Mouse (Mus musculus) left cerebral cortex, postnatal 25 days (tissue): ENCODE measurements around the gene Entpd2. TPM values are rescaled to one million over a fixed set of nuclear protein-coding genes. Genes with fewer than 3 reads are reported as not detected.

Experiments used
- DNase-seq, 2 experiments: peaks; one replicate each; pipeline ENCODE4 v3.0.0; 2022; ENCODE audit warnings: low spot score in 2 of 2, mixed read lengths in 1 of 2
- intact Hi-C: fragments of 180-260 bp; cut with DNase I; formaldehyde crosslinking; loops from one replicate; pipeline ENCODE4 v1.15.1; 2025
- microRNA-seq, 2 experiments: library from miRNA; unstranded; fragments of <30 nt; microRNA quantifications; one replicate each; pipeline ENCODE4 v1.2.0; 2022
- total RNA-seq, 2 experiments: library from RNA; stranded (reverse); gene quantifications; 2 replicates each; pipeline ENCODE4 v1.2.3; 2021

Entpd2 gene
- total RNA-seq, 2 experiments from 2014 or later: 11.7 to 13.2 TPM

- intact Hi-C loops: loop anchor here (10.0 kb wide), 1 partner anchor 58 kb away; no protein-coding TSS in a partner anchor
- peak; percentile 62 to 74 for DNase-seq
These were observed 31.1 kb downstream of the Entpd2 start for GRCm38 (mm10) chr2:25426721-25427191.

- intact Hi-C loops: loop anchor here (10.0 kb wide), 1 partner anchor 58 kb away; no protein-coding TSS in a partner anchor
- no peak for DNase-seq
These were observed 31.6 kb downstream of the Entpd2 start for GRCm38 (mm10) chr2:25427256-25427655.

GRCm38 (mm10) chr2:25428442-25429236 lies 33.0 kb downstream of the Entpd2 start, which contains the start of gene Abca2:
Gene Abca2 (plus strand): TSS chr2:25428703.
- intact Hi-C loops: loop anchor here (1.0 to 10.0 kb wide), 4 partner anchors 25 to 72 kb away; partner anchors contain the start of genes C8g, Fbxw5 and Paxx
- DNase-seq: peak; percentile 98

GRCm38 (mm10) chr2:25429435-25430180 lies 33.9 kb downstream of the Entpd2 start:
- DNase-seq: no peak
- intact Hi-C loops: loop anchor here (2.0 to 10.0 kb wide), 3 partner anchors 31 to 71 kb away; partner anchors contain the start of genes C8g, Fbxw5 and Paxx

- DNase-seq: peak; percentile 35 to 42
- intact Hi-C loops: no loop called here
These were observed 34.9 kb downstream of the Entpd2 start for GRCm38 (mm10) chr2:25430395-25431233.

- intact Hi-C loops: no loop called here
These were observed 35.7 kb downstream of the Entpd2 start for GRCm38 (mm10) chr2:25431308-25431855.

GRCm38 (mm10) chr2:25432326-25433098 lies 36.8 kb downstream of the Entpd2 start:
- intact Hi-C loops: no loop called here
- DNase-seq: no peak

More at GRCm38 (mm10) chr2:25431308-25431855, 35.7 kb downstream of the Entpd2 start:
- DNase-seq: no peak

GRCm38 (mm10) chr2:25433101-25433500 lies 37.4 kb downstream of the Entpd2 start:
- intact Hi-C loops: no loop called here
- no peak for DNase-seq

GRCm38 (mm10) chr2:25434292-25434691 lies 38.6 kb downstream of the Entpd2 start:
- intact Hi-C loops: no loop called here
- no peak for DNase-seq

GRCm38 (mm10) chr2:25436286-25436820 lies 40.7 kb downstream of the Entpd2 start:
- intact Hi-C loops: no loop called here
- no peak for DNase-seq

- intact Hi-C loops: no loop called here
- no peak for DNase-seq
These were observed 45.4 kb downstream of the Entpd2 start for GRCm38 (mm10) chr2:25441067-25441466.

GRCm38 (mm10) chr2:25442682-25443081 lies 47.0 kb downstream of the Entpd2 start:
- intact Hi-C loops: no loop called here
- no peak for DNase-seq

Small RNAs within 50 kb of the gene (microRNA-seq; reads per million reads assigned to microRNA genes)
- gene Mir3087: 7.2 to 7.4 reads per million in 2 experiments

Other genes starting within 250 kb of the Entpd2 start
- 10 to 100 TPM; 21.7 to 30.7 TPM for gene Nrarp, start 215.1 kb upstream of the Entpd2 start, total RNA-seq
- gene Tor4a, start 199.0 kb upstream of the Entpd2 start, total RNA-seq: 1 to 10 TPM; 1.9 to 2.3 TPM
- gene Nelfb, start 184.4 kb upstream of the Entpd2 start, total RNA-seq: 10 to 100 TPM; 50.8 to 51.8 TPM
- gene Stpg3, start 181.2 kb upstream of the Entpd2 start, total RNA-seq: under 1 TPM in 1 of 2 experiments, not detected in 1; 0.23 TPM
- gene Fam166a, start 177.1 kb upstream of the Entpd2 start, total RNA-seq: not detected
- gene Tubb4b, start 171.2 kb upstream of the Entpd2 start, total RNA-seq: 100 to 1,000 TPM; 376 to 398 TPM
- gene Slc34a3, start 161.5 kb upstream of the Entpd2 start, total RNA-seq: not detected
- gene Rnf224, start 159.1 kb upstream of the Entpd2 start, total RNA-seq: not detected
- 100 to 1,000 TPM; 243 to 256 TPM for gene Rnf208, start 153.6 kb upstream of the Entpd2 start, total RNA-seq
- gene Cysrt1, start 153.4 kb upstream of the Entpd2 start, total RNA-seq: not detected
- 1 to 10 TPM; 1.6 to 2.9 TPM for gene AL732309.1, start 149.0 kb upstream of the Entpd2 start, total RNA-seq
- gene Tmem203, start 140.4 kb upstream of the Entpd2 start, total RNA-seq: 10 to 100 TPM; 32.8 to 37.3 TPM
- 10 to 100 TPM; 14.4 to 15.5 TPM for gene Tprn, start 133.3 kb upstream of the Entpd2 start, total RNA-seq
- 10 to 100 TPM; 67.2 to 69.6 TPM for gene Ssna1, start 123.4 kb upstream of the Entpd2 start, total RNA-seq
- 10 to 100 TPM; 73.0 to 77.2 TPM for gene Anapc2, start 123.4 kb upstream of the Entpd2 start, total RNA-seq
- gene Tmem210, start 107.7 kb upstream of the Entpd2 start, total RNA-seq: not detected
- gene Lrrc26, start 106.0 kb upstream of the Entpd2 start, total RNA-seq: not detected
- 100 to 1,000 TPM; 435 to 455 TPM for gene Grin1, start 76.7 kb upstream of the Entpd2 start, total RNA-seq
- gene Man1b1, start 63.5 kb upstream of the Entpd2 start, total RNA-seq: 10 to 100 TPM; 55.0 to 59.5 TPM
- 10 to 100 TPM; 28.2 to 33.2 TPM for gene Dpp7, start 39.5 kb upstream of the Entpd2 start, total RNA-seq
- gene Uap1l1, start 30.2 kb upstream of the Entpd2 start, total RNA-seq: 10 to 100 TPM; 11.3 to 14.0 TPM
- 1 to 10 TPM; 1.9 to 2.5 TPM for gene Sapcd2, start 23.6 kb upstream of the Entpd2 start, total RNA-seq
- 100 to 1,000 TPM; 331 to 339 TPM for gene Npdc1, start 3.5 kb downstream of the Entpd2 start, total RNA-seq
- gene Fut7, start 27.4 kb downstream of the Entpd2 start, total RNA-seq: under 1 TPM; 0.32 to 0.37 TPM
- 100 to 1,000 TPM; 154 to 165 TPM for gene Abca2, start 32.8 kb downstream of the Entpd2 start, total RNA-seq
- under 1 TPM in 1 of 2 experiments, not detected in 1; 0.69 TPM for gene Clic3, start 61.0 kb downstream of the Entpd2 start, total RNA-seq
- gene Paxx, start 65.2 kb downstream of the Entpd2 start, total RNA-seq: 10 to 100 TPM; 68.6 to 81.0 TPM
- 1,000 to 10,000 TPM; 1,926 to 2,241 TPM for gene Ptgds, start 74.2 kb downstream of the Entpd2 start, total RNA-seq
- not detected for gene Lcn12, start 98.0 kb downstream of the Entpd2 start, total RNA-seq
- gene Fbxw5, start 104.9 kb downstream of the Entpd2 start, total RNA-seq: 100 to 1,000 TPM; 112 to 127 TPM
- 1 to 10 TPM; 1.1 to 1.7 TPM for gene C8g, start 105.8 kb downstream of the Entpd2 start, total RNA-seq
- 10 to 100 TPM in 1 of 2 experiments, 1 to 10 TPM in 1; 9.6 to 10.4 TPM for gene Traf2, start 151.1 kb downstream of the Entpd2 start, total RNA-seq
- gene Edf1, start 162.0 kb downstream of the Entpd2 start, total RNA-seq: 100 to 1,000 TPM; 202 to 214 TPM
- 1 to 10 TPM in 1 of 2 experiments, under 1 TPM in 1; 0.69 to 2.1 TPM for gene Mamdc4, start 179.0 kb downstream of the Entpd2 start, total RNA-seq
- gene Phpt1, start 179.3 kb downstream of the Entpd2 start, total RNA-seq: 10 to 100 TPM; 73.8 to 74.3 TPM
- gene Ajm1, start 185.9 kb downstream of the Entpd2 start, total RNA-seq: 100 to 1,000 TPM; 109 to 120 TPM
- gene Rabl6, start 212.6 kb downstream of the Entpd2 start, total RNA-seq: 100 to 1,000 TPM; 136 to 152 TPM
- gene Ccdc183, start 221.8 kb downstream of the Entpd2 start, total RNA-seq: not detected
- gene Tmem141, start 226.1 kb downstream of the Entpd2 start, total RNA-seq: 10 to 100 TPM; 26.7 to 27.7 TPM
- under 1 TPM; 0.44 to 0.55 TPM for gene Fcna, start 232.2 kb downstream of the Entpd2 start, total RNA-seq